9 mouse cellular contexts compared by ENCODE assay signal in the genomic region with DNA sequence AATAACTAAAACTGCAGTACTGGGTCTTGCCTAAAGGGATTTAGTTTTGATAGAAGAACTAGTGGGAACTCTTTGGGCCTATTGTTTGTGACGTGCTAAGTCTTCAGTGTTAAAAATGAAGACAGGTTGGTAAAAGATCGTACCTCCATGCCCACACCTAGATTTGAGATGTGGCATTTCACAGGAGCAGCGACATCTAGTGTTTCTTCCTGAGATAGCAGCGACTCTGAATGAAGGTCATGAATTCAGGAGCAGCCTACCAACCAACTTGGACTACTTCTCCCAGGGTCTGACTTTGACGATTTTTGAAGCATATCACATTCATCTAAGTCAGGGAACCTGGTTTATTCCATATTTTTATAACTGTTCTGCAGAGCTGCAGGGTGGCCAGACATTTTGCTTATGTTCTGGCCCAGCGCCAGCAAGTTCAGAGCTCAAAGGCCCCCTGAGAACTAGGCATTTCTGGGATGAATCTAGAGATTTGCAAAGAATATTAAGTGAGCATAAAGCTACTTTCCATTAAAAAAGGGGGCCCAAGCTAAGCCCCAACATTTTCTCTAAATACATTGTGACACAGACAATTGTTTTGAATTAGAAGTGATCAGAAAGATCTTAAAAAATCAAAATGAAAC.
DNase-seq lines count a peak whose midpoint lies in the region; ATAC-seq and TF ChIP-seq lines count a peak whose summit lies in the region.
"Had no signal": no experiment of that assay in that cellular context is flagged by ENCODE, and none has a peak within 500 bp of the region (broad histone marks: within the 10 kb centered on the region; RNA-seq: fewer than 3 reads in every experiment).

No protein-coding gene starts in this region.

- H3K9ac ChIP-seq in heart, embryonic 12.5 days, result no peak overlapping the region
- H3K9ac ChIP-seq in kidney, postnatal 0 days (ENCODE audit: low read depth, low read length), result no peak overlapping the region

- ATAC-seq in heart, embryonic 12.5 days (ENCODE audit: insufficient number of reproducible peaks, low FRiP score), result no peak
- ATAC-seq in kidney, postnatal 0 days (replicated peaks; ENCODE audit: low FRiP score, low read depth), result peak; percentile 46; the same call in 1 of the 2 replicates
- ATAC-seq in erythroblast, adult 5-6 weeks (replicated peaks; ENCODE audit: low FRiP score, poor library complexity, severe bottlenecking), result no peak

- peak overlapping the region; percentile 41; the same call in 1 of the 2 replicates for H3K4me2 ChIP-seq in heart, embryonic 12.5 days
- no peak overlapping the region for H3K4me2 ChIP-seq in kidney, postnatal 0 days (ENCODE audit: low read length)

- TF ChIP-seq CTCF in kidney, postnatal 0 days (IDR thresholded peaks at IDR 0.05; ENCODE audit: low read depth), result peak; percentile 78

- H3K27ac ChIP-seq in heart, embryonic 12.5 days (ENCODE audit: poor library complexity, severe bottlenecking), result no peak overlapping the region; the same call in 1 of the 2 replicates
- H3K27ac ChIP-seq in kidney, postnatal 0 days, result no peak overlapping the region

- no peaks in the 10 kb centered on the region for H3K27me3 ChIP-seq in heart, embryonic 12.5 days (replicated peaks)
- no peaks in the 10 kb centered on the region for H3K27me3 ChIP-seq in kidney, postnatal 0 days (ENCODE audit: insufficient read depth, low read length)

- H3K4me1 ChIP-seq in heart, embryonic 12.5 days (replicated peaks), result peaks cover 10% of the 10 kb centered on the region; the same call in 1 of the 2 replicates
- no peaks in the 10 kb centered on the region for H3K4me1 ChIP-seq in kidney, postnatal 0 days (replicated peaks; ENCODE audit: insufficient read depth, low read length)

- no peaks in the 10 kb centered on the region for H3K9me3 ChIP-seq in heart, embryonic 12.5 days (replicated peaks)
- H3K9me3 ChIP-seq in kidney, postnatal 0 days (replicated peaks; ENCODE audit: low read length), result no peaks in the 10 kb centered on the region

- 21% methylated on average over 6 of the region's 6 CpGs for WGBS in heart, embryonic 12.5 days
- 24% methylated on average over 6 of the region's 6 CpGs for WGBS in kidney, postnatal 0 days

- H3K4me3 ChIP-seq in heart, embryonic 12.5 days, result no peak overlapping the region
- H3K4me3 ChIP-seq in kidney, postnatal 0 days (replicated peaks; ENCODE audit: low read depth, low read length), result no peak overlapping the region
- H3K4me3 ChIP-seq: erythroblast, embryonic 14.5 days had no signal

- H3K36me3 ChIP-seq in heart, embryonic 12.5 days, result no peaks in the 10 kb centered on the region
- no peaks in the 10 kb centered on the region for H3K36me3 ChIP-seq in kidney, postnatal 0 days (ENCODE audit: insufficient read depth, low read length)

- DNase-seq in ovary, postnatal 36 days (ENCODE audit: low spot score), result peak; percentile 5
- DNase-seq in ovary, postnatal 10 days (ENCODE audit: low spot score), result no peak
- DNase-seq in R1 (ENCODE audit: low read depth, low spot score), result peak; percentile 62
- DNase-seq in cerebellum, postnatal 36 days, result peak; percentile 31 to 55
- DNase-seq in kidney, postnatal 0 days (ENCODE audit: low spot score), result peak; percentile 67
- DNase-seq in mesoderm, embryonic 11.5 days (ENCODE audit: low read depth, low spot score), result peak; percentile 58
